Mouse (Mus musculus) neural tube, embryonic 11.5 days (tissue): ENCODE results near the gene Irf4. TPM values are rescaled to one million over a fixed set of nuclear protein-coding genes. Genes with fewer than 3 reads are reported as not detected.
A peak's percentile ranks its signal among the peaks of the same experiment; 100 is the strongest.

Source experiments
- ATAC-seq: fragments of 200-750 bp; cut with Nextera tagmentation; 2 replicates; pipeline ENCODE4 v1.8.0; 2017; ENCODE audit warnings: moderate number of reproducible peaks, mild to moderate bottlenecking, moderate TSS enrichment, moderate library complexity; ENCODE audit not compliant: insufficient read depth, low FRiP score, low TSS enrichment
- DNase-seq: peaks from one replicate; pipeline ENCODE4 v3.0.0-alpha.2; 2015; ENCODE audit warnings: low spot score
- H3K27ac ChIP-seq: fragments of 300-500 bp; sonication (generic); 2 replicates; pipeline ENCODE4 v1.5.1; 2014; ENCODE audit warnings: low read depth, mild to moderate bottlenecking, low read length
- H3K27me3 ChIP-seq: fragments of 300-500 bp; sonication (generic); 2 replicates; pipeline ENCODE4 v1.6.1; 2014; ENCODE audit warnings: mild to moderate bottlenecking, low read length, mixed read lengths; ENCODE audit not compliant: control insufficient read depth, insufficient read depth
- H3K36me3 ChIP-seq: fragments of 300-500 bp; sonication (generic); 2 replicates; pipeline ENCODE4 v1.6.1; 2014; ENCODE audit warnings: mild to moderate bottlenecking, low read length, moderate library complexity, mixed read lengths; ENCODE audit not compliant: control insufficient read depth, insufficient read depth
- H3K4me1 ChIP-seq: fragments of 300-500 bp; sonication (generic); 2 replicates; pipeline ENCODE4 v1.6.1; 2014; ENCODE audit warnings: low read length, mixed read lengths; ENCODE audit not compliant: control insufficient read depth, insufficient read depth
- H3K4me2 ChIP-seq: fragments of 300-500 bp; sonication (generic); 2 replicates; pipeline ENCODE4 v1.6.1; 2014; ENCODE audit warnings: low read depth, mild to moderate bottlenecking, moderate library complexity
- H3K4me3 ChIP-seq: fragments of 300-500 bp; sonication (generic); 2 replicates; pipeline ENCODE4 v1.5.1; 2014; ENCODE audit warnings: low read depth, low read length
- H3K9ac ChIP-seq: fragments of 300-500 bp; sonication (generic); 2 replicates; pipeline ENCODE4 v1.6.1; 2014; ENCODE audit warnings: mild to moderate bottlenecking, low read length
- H3K9me3 ChIP-seq: fragments of 300-500 bp; sonication (generic); 2 replicates; pipeline ENCODE4 v1.6.1; 2016; ENCODE audit warnings: low read length; ENCODE audit not compliant: control insufficient read depth
- WGBS: fragments of 180-500 bp; shearing (Covaris S2); extraction: QIAGEN DNeasy Blood & Tissue Kit; methylation state at CpG from one replicate; pipeline ENCODE4 v1.1.7; 2014; 5-methylcytosine and 5-hydroxymethylcytosine counted together
- polyA plus RNA-seq: library from polyadenylated mRNA; unstranded; fragments of >200 nt; fragmentation: Nextera tagmentation; extraction: Ambion mirVana; gene quantifications from 2 replicates; pipeline ENCODE4 v1.2.1, GENCODE M21; 2014

Gene Irf4
- polyA plus RNA-seq, 1 experiment from 2014 or later = not detected

DNA sequence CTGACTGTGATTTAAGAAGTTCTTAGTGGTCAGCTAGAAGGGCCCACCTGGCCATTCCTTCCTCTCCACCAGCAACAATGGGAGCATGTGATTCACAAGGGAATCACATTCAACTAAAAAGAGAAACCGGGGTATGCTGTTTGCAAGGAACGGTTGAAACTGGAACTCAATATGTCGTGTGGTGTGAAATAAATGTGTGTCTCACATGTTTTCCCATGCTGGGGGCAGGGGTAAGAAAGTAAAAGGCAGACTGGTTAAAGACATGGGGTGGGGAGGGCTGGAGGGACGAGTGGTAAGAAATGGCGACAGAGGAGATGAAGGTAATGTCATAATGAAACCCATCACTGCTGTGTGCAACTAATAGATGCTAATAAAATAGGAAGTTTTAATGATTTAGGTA is 2.0 kb upstream of the Irf4 start:
- Histone ChIP-seq H3K36me3 (no peaks in the 10 kb centered on the region), H3K27me3 (peaks cover 32% of the 10 kb centered on the region), H3K4me2 (no peak overlapping the region), H3K4me3 (no peak overlapping the region), H3K9ac (no peak overlapping the region), H3K4me1 (no peaks in the 10 kb centered on the region), H3K9me3 (no peaks in the 10 kb centered on the region), H3K27ac (no peak overlapping the region)
- no peak for ATAC-seq
- 83% methylated on average over 5 of the region's 5 CpGs for WGBS
- no peak for DNase-seq

DNA sequence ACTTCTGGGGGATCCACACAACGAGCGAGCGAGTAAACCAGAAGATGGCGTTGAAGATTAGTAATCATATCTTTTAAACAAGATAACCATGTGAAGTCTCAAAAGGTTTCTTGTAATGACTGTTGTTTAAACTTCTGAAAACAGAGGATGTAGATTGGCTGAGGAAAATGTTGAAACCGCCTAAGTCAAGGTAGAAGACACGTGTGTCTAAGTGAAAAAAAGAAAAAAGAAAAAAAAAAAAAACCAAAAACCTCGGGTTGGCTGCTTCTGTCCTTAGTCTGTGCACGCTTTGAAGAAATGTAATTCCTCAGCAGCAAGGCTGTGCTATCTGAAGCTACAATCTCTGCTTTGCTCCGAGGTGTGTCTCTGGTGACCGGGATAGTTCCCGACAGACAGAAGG is 1.5 kb upstream of the Irf4 start:
- H3K36me3 ChIP-seq = no peaks in the 10 kb centered on the region
- no peak overlapping the region for H3K27ac ChIP-seq
- H3K4me1 ChIP-seq = no peaks in the 10 kb centered on the region
- peaks cover 32% of the 10 kb centered on the region for H3K27me3 ChIP-seq
- 80% methylated on average over 11 of the region's 11 CpGs for WGBS
- no peak overlapping the region for H3K4me3 ChIP-seq
- no peak overlapping the region for H3K9ac ChIP-seq
- DNase-seq (no peak), ATAC-seq (no peak)
- no peaks in the 10 kb centered on the region for H3K9me3 ChIP-seq
- no peak overlapping the region for H3K4me2 ChIP-seq

- DNase-seq (no peak), ATAC-seq (no peak)
- H3K4me1 ChIP-seq = no peaks in the 10 kb centered on the region
- no peaks in the 10 kb centered on the region for H3K9me3 ChIP-seq
- H3K36me3 ChIP-seq = no peaks in the 10 kb centered on the region
- H3K4me3 ChIP-seq = no peak overlapping the region
- no peak overlapping the region for H3K9ac ChIP-seq
- H3K27ac ChIP-seq = no peak overlapping the region
- peaks cover 35% of the 10 kb centered on the region for H3K27me3 ChIP-seq
- WGBS = 53% methylated on average over 11 of the region's 11 CpGs
- no peak overlapping the region for H3K4me2 ChIP-seq
Measured at GRCm38 (mm10) chr13:30748321-30748720, 705 bp upstream of the Irf4 start.

DNA sequence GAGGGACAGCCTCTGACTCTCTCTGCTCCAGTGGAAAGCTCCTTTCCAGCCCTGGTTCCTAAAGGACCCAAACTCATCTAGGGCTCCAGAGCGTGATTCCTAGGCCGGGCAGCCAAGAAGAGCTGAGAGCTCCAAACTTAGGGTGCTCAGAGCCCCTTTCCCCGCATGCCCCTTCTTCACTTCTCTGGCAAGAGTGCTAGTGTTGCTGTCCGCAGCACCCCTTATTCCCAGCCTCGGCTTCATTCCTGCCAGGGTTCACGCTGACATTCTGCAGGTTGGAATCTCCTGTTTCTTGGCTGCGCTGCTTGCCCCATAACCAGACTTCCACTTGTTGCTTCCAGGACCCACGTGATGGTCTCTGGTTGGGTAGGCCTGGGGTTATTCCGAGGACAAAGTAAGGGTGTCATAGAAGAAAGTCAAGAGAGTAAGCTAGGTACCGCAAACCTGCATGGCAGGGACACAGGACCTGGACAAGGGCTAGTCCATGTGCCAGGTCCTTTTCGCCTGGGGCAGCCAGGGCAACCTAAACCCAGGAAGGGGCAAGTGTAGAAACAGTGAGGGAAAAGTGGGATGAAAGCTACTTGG is 623 bp downstream of the Irf4 start:
- Histone ChIP-seq H3K36me3 (no peaks in the 10 kb centered on the region), H3K27ac (no peak overlapping the region), H3K9me3 (no peaks in the 10 kb centered on the region), H3K9ac (no peak overlapping the region), H3K4me3 (peak overlapping the region; percentile 33), H3K4me2 (peak overlapping the region; percentile 76), H3K4me1 (no peaks in the 10 kb centered on the region), H3K27me3 (peaks cover 35% of the 10 kb centered on the region)
- ATAC-seq (peak; percentile 26), DNase-seq (peak; percentile 23)
- WGBS = 3% methylated on average over 11 of the region's 11 CpGs

- H3K4me2 ChIP-seq = peak overlapping the region; percentile 45
- WGBS = 5% methylated on average over 33 of the region's 33 CpGs
- peaks cover 35% of the 10 kb centered on the region for H3K27me3 ChIP-seq
- H3K9me3 ChIP-seq = no peaks in the 10 kb centered on the region
- no peak overlapping the region for H3K27ac ChIP-seq
- peak overlapping the region; percentile 26 for H3K4me3 ChIP-seq
- peak; percentile 60 for DNase-seq
- no peaks in the 10 kb centered on the region for H3K36me3 ChIP-seq
- H3K9ac ChIP-seq = no peak overlapping the region
- ATAC-seq = no peak
- no peaks in the 10 kb centered on the region for H3K4me1 ChIP-seq
Measured at GRCm38 (mm10) chr13:30750461-30751303, 1.7 kb downstream of the Irf4 start.

DNA sequence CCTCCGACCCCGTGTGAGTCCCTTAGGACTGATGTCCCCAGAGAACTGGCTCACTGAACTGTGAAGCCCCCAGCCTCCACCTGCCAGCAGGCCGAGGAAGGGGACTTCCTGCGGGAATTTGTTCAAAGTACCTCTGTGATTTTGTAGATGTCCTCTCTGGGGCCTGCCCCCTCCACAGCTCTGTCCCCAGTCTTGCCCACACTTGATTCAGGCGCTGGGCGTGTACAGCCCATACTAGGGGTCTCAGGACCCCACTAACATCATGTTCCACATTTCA is 2.2 kb downstream of the Irf4 start:
- DNase-seq = no peak
- no peaks in the 10 kb centered on the region for H3K36me3 ChIP-seq
- H3K9me3 ChIP-seq = no peaks in the 10 kb centered on the region
- peaks cover 35% of the 10 kb centered on the region for H3K27me3 ChIP-seq
- H3K4me1 ChIP-seq = no peaks in the 10 kb centered on the region
- H3K27ac ChIP-seq = no peak overlapping the region
- H3K4me3 ChIP-seq = no peak overlapping the region
- no peak overlapping the region for H3K9ac ChIP-seq
- H3K4me2 ChIP-seq = no peak overlapping the region
- 24% methylated on average over 6 of the region's 6 CpGs for WGBS
- ATAC-seq = no peak

- Histone ChIP-seq H3K27me3 (peaks cover 35% of the 10 kb centered on the region), H3K4me3 (no peak overlapping the region), H3K9ac (no peak overlapping the region), H3K9me3 (no peaks in the 10 kb centered on the region), H3K4me1 (no peaks in the 10 kb centered on the region), H3K4me2 (no peak overlapping the region), H3K36me3 (no peaks in the 10 kb centered on the region), H3K27ac (no peak overlapping the region)
- WGBS = 81% methylated on average over 4 of the region's 4 CpGs
- DNase-seq = no peak
- no peak for ATAC-seq
Measured at GRCm38 (mm10) chr13:30752581-30753187, 3.7 kb downstream of the Irf4 start.

DNA sequence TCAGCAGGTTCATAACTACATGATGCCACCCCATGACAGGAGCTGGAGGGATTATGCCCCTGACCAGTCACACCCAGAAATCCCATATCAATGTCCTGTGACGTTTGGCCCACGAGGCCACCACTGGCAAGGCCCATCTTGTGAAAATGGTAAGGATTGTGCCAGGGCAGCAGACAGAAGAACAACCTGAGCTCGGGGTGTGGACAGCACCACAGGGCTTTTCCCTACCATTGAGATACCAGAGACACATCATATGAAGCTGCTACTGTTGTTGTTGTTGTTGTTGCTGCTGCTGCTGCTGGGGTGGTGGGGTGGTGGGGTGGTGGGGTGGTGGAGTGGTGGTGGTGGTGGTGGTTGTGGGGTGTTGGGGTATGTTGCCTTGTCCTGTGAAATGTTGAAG is 4.4 kb downstream of the Irf4 start:
- Histone ChIP-seq H3K4me3 (no peak overlapping the region), H3K27ac (no peak overlapping the region), H3K9me3 (no peaks in the 10 kb centered on the region), H3K36me3 (no peaks in the 10 kb centered on the region), H3K27me3 (peaks cover 35% of the 10 kb centered on the region), H3K9ac (no peak overlapping the region), H3K4me2 (no peak overlapping the region), H3K4me1 (no peaks in the 10 kb centered on the region)
- 72% methylated on average over 3 of the region's 3 CpGs for WGBS
- ATAC-seq = no peak
- no peak for DNase-seq

GRCm38 (mm10) chr13:30754066-30754465 is 5.0 kb downstream of the Irf4 start:
- H3K27me3 ChIP-seq = peaks cover 30% of the 10 kb centered on the region
- no peaks in the 10 kb centered on the region for H3K36me3 ChIP-seq
- no peak overlapping the region for H3K27ac ChIP-seq
- H3K9me3 ChIP-seq = no peaks in the 10 kb centered on the region
- DNase-seq = no peak
- no peak overlapping the region for H3K9ac ChIP-seq
- H3K4me1 ChIP-seq = no peaks in the 10 kb centered on the region
- no peak overlapping the region for H3K4me2 ChIP-seq
- WGBS = 91% methylated on average over 4 of the region's 4 CpGs
- no peak for ATAC-seq
- H3K4me3 ChIP-seq = no peak overlapping the region
